Mouse (Mus musculus) CD4-positive, CD25-positive, alpha-beta regulatory T cell, adult 2 months (primary cell): ENCODE results near the gene Gm10639.
"Not testable (repeated sequence)": the region's sequence is repeated elsewhere in the genome, so short reads cannot be mapped to it uniquely, and the experiment has no call there.

Source experiments
- DNase-seq: peaks from one replicate; pipeline ENCODE4 v3.0.0-alpha.2; 2012; ENCODE audit warnings: low read depth, low spot score

Gene Gm10639

GRCm38 (mm10) chr9:78289723-78290122 is at the start of gene Gm10639:
Gm10639 (plus strand) TSS chr9:78289923.
- DNase-seq = not testable (repeated sequence)

- DNase-seq = not testable (repeated sequence)
These were observed 33.8 kb upstream of the Gm10639 start for GRCm38 (mm10) chr9:78255683-78256470.

- not testable (repeated sequence) for DNase-seq
These were observed 32.8 kb upstream of the Gm10639 start, which contains the start of gene Gm3776 for GRCm38 (mm10) chr9:78256914-78257313. Gm3776 (plus strand) TSS chr9:78257129.

- not testable (repeated sequence) for DNase-seq
These were observed 30.0 kb upstream of the Gm10639 start for GRCm38 (mm10) chr9:78259688-78260087.

- not testable (repeated sequence) for DNase-seq
These were observed 18.8 kb upstream of the Gm10639 start for GRCm38 (mm10) chr9:78270945-78271344.

GRCm38 (mm10) chr9:78282002-78282711 is 7.6 kb upstream of the Gm10639 start:
- not testable (repeated sequence) for DNase-seq

- DNase-seq = not testable (repeated sequence)
These were observed 660 bp upstream of the Gm10639 start for GRCm38 (mm10) chr9:78289063-78289462.

GRCm38 (mm10) chr9:78292462-78292861 is 2.7 kb downstream of the Gm10639 start:
- DNase-seq = not testable (repeated sequence)

GRCm38 (mm10) chr9:78293683-78294082 is 4.0 kb downstream of the Gm10639 start:
- DNase-seq = not testable (repeated sequence)

GRCm38 (mm10) chr9:78294781-78295180 is 5.1 kb downstream of the Gm10639 start:
- DNase-seq = not testable (repeated sequence)

- peak; percentile 65 for DNase-seq
These were observed 6.4 kb downstream of the Gm10639 start for GRCm38 (mm10) chr9:78296089-78296488.

- no peak for DNase-seq
These were observed 8.5 kb downstream of the Gm10639 start for GRCm38 (mm10) chr9:78298232-78298631.

- DNase-seq = not testable (repeated sequence)
These were observed 9.4 kb downstream of the Gm10639 start for GRCm38 (mm10) chr9:78299143-78299542.

GRCm38 (mm10) chr9:78308122-78308521 is 18.4 kb downstream of the Gm10639 start:
- DNase-seq = not testable (repeated sequence)

GRCm38 (mm10) chr9:78314696-78315095 is 25.0 kb downstream of the Gm10639 start, which contains the start of gene Omt2a:
Omt2a (minus strand) TSS chr9:78314796.
- DNase-seq = no peak

GRCm38 (mm10) chr9:78319499-78319898 is 29.8 kb downstream of the Gm10639 start:
- peak; percentile 20 for DNase-seq

- DNase-seq = not testable (repeated sequence)
These were observed 37.6 kb downstream of the Gm10639 start, which contains the start of gene Omt2b for GRCm38 (mm10) chr9:78327289-78327688. Omt2b (plus strand) TSS chr9:78327589.

GRCm38 (mm10) chr9:78337050-78337449 is 47.3 kb downstream of the Gm10639 start:
- not testable (repeated sequence) for DNase-seq

- DNase-seq = peak; percentile 58
These were observed 50.6 kb downstream of the Gm10639 start for GRCm38 (mm10) chr9:78340324-78340723.

GRCm38 (mm10) chr9:78342494-78342893 is 52.8 kb downstream of the Gm10639 start:
- DNase-seq = not testable (repeated sequence)

GRCm38 (mm10) chr9:78343055-78343454 is 53.3 kb downstream of the Gm10639 start:
- DNase-seq = not testable (repeated sequence)

GRCm38 (mm10) chr9:78345235-78345634 is 55.5 kb downstream of the Gm10639 start:
- DNase-seq = not testable (repeated sequence)
